Mouse (Mus musculus): ENCODE data around the gene Fam129a.

- TF ChIP-seq CTCF (IDR thresholded peaks at IDR 0.05; ENCODE audit: borderline replicate concordance, control insufficient read depth, extremely low read depth, insufficient read depth, low read length, poor library complexity) (no peak), POLR2A (IDR thresholded peaks at IDR 0.05; ENCODE audit: control insufficient read depth, extremely low read depth, insufficient read depth, low read length, poor library complexity) (no peak)
Observed at GRCm38 (mm10) chr1:151583457-151584181, 12.6 kb downstream of the Fam129a start.

All from thymus, adult 2 months (tissue).